Mouse (Mus musculus) kidney, adult 11 months (tissue): Measurements from ENCODE around the gene Ndufaf7.

ENCODE experiments used
- DNase-seq: peaks from one replicate; pipeline ENCODE4 v3.0.0; 2022

Ndufaf7 gene

GRCm38 (mm10) chr17:78936466-78937228 lies at the start of gene Ndufaf7, which contains the start of gene Cebpz:
TSS of gene Ndufaf7 (plus strand) at chr17:78937136.
TSS of gene Cebpz (minus strand) at chr17:78937066.
- DNase-seq: peak; percentile 96

GRCm38 (mm10) chr17:78888554-78888953 lies 48.4 kb upstream of the Ndufaf7 start:
- DNase-seq: no peak

DNA sequence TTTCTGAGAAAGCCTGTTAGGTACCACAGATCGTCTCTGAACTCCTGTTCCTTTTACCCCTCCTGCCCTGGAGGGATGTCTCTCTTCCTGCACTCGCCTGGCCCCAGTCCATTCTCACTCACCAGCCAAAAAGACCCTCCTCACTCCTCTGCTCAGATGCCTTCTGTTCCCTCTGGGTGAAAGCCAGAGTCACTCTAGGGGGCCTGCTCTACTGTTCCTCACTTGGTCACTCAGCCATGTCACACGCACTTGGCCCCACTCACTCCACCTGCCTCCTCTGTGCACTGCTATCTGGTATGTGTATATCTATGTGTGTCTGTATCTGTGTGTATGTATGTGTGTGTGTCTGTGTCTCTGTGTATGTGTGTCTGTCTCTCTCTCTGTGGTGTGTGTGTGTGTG lies 47.8 kb upstream of the Ndufaf7 start:
- no peak for DNase-seq

DNA sequence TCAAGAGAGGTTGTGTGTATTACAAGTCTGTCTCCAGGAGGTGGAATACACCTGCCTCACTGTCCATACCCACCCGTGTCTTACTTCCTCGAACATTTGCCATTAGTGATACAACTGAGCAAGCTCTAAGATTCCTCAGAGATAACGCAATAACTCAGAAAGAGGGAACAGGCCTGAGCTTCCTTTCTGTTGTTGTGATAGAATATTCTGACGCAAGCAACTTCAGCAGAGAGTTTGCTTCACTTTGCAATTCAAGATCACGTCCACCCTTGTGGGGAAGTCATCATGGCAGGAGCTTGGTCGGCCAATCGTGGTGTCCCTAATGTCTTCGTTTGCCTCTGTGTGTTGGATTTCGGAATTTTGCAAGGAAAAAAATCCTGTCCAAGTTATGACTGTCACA lies 45.9 kb upstream of the Ndufaf7 start:
- DNase-seq: no peak

- no peak for DNase-seq
Observed at GRCm38 (mm10) chr17:78894991-78895390, 41.9 kb upstream of the Ndufaf7 start.

DNA sequence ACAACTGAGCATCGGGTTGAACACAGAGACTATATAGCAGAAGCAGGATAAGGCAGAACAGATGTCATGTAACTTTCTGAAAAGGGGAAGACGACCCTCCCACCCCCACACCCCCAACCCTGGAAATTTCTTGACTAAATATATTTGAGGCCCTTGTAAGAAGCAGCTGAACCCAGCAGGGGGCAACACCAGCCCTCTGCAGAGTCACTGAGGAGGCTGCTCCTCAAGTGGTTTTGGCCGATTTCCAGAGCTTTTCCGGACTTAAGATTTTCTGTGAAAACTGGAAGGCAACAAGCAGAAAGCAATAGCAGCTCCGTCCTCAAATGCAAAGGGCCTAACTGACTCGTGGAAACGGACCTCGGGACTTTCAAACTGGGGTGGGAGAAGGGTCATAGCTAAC lies 41.5 kb upstream of the Ndufaf7 start:
- DNase-seq: peak; percentile 34

GRCm38 (mm10) chr17:78903158-78903557 lies 33.8 kb upstream of the Ndufaf7 start:
- DNase-seq: no peak

DNA sequence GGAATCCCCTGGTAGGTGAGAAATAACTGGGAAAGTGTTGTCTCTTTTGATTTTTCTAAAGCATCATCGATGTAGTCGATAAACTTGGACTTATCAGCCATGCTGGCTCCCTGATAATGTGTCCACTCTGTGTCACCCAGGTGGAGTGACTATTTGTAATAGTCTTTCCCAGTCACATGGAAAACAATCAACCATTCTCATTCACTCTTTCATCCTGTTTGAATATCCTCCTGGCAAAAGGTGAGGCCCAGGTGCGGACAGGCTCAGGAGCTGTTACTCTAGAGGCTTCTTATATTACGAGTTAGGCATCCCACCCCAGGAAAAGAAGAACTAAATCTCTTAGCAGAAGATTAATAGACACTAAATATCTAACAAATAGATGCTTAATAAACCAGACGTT lies 30.0 kb upstream of the Ndufaf7 start, which contains the start of gene Sult6b1:
TSS of gene Sult6b1 (minus strand) at position 101 of the 400 bp plus-strand sequence.
- no peak for DNase-seq

- no peak for DNase-seq
Observed at GRCm38 (mm10) chr17:78909374-78909773, 27.6 kb upstream of the Ndufaf7 start.

GRCm38 (mm10) chr17:78912861-78913281 lies 24.1 kb upstream of the Ndufaf7 start:
- no peak for DNase-seq

DNA sequence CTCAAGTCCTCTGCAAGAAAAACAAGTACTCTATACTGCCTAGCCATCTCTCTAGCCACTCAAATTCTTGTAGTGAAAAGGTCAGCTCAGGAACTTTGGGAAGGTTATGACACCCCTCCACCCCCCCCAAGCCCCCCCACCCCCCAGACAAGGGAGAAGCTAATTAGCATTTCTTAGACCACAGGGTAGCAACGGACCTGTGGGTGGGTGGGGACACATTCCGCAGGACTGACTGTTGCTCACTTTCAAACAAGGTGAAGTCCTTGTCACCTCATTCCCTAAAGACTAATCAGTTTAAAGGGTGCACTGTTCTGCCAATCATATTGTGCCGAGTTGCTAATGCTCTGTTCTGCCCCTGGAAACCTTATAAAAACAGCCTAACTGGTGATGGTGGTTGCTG lies 23.0 kb upstream of the Ndufaf7 start:
- DNase-seq: no peak

DNA sequence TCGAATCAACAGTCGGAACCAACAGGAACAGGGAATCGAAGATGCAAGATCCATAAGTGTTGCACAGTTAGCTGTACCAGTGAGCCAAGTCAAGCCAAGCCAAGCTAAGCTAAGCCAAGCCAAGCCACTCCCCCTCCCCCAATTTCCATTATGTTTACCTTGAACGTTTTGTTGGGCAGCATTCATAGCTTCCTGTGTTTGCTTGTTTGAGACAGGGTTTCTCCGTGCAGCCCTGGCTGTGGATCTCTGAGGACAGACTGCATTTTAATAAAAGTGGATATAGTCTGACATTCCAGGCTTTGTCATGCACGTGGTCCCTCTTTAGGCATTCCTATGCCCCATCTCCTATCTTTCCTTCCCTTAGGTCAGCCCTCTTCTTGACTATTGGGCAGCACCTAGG lies 21.2 kb upstream of the Ndufaf7 start:
- no peak for DNase-seq

DNA sequence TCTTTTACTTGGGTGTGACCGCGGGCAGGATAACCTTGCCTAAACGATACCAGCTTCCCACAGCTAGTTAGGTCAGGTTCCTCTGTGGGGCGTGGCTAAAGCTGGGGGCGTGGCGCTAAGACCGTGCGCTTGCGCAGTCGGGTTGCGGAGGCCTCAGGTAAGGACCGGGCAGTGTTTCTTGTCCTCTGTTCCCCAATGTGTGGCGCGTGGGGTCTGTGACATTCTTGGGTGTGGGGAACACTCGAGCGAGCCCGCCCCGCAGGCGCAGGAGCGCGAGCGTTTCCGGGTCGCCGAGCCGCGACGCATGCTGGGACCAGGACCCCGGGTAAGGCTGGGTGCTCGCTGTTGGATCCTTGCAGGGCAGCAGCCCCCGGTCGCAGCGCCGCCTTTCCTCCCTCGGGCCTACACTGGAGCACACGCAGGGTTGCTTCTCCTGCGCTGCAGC lies 20.5 kb upstream of the Ndufaf7 start, which contains the start of gene Cebpzos:
TSS of gene Cebpzos (plus strand) at position 132 of the 445 bp plus-strand sequence.
- peak; percentile 94 for DNase-seq

DNA sequence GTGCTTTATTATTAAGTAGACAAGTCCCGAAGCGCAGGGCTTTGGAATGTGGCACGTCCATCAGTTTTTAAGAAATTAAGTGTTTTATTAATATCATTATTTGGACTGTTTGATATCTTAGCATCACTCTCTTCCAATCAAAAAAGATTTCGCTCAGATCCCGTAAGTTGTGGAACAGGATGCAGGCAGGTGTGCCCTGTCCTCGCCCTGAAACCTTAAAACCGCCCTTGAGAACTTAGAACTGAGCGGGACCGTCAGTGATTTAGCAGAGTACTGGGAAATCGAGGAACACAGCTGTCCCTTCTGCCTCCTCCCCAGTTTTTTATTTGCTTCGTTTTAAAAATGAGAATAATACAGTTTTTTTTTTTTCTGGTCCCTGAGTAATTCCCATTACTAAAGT lies 20.0 kb upstream of the Ndufaf7 start:
- no peak for DNase-seq

DNA sequence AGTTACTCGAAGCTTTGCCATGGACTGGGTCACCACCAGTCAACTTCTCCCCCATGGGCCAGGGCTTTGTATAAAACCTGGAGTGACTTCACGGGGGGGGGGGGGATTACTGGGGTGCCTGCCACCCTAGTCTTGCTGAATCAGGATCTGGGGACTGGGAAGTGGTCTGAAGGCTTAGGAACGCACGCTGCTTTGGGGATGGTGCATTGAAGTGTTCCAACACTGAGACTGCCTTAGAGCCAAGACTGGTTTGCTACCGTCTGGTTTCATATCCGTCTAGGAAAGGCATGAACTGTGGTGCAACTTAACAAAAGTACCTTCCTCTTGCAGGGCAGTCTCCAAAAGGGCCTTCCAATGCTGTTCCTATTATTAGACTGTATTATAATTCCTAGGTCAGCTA lies 19.2 kb upstream of the Ndufaf7 start:
- no peak for DNase-seq

- no peak for DNase-seq
Observed at GRCm38 (mm10) chr17:78935857-78936256, 1.1 kb upstream of the Ndufaf7 start.

DNA sequence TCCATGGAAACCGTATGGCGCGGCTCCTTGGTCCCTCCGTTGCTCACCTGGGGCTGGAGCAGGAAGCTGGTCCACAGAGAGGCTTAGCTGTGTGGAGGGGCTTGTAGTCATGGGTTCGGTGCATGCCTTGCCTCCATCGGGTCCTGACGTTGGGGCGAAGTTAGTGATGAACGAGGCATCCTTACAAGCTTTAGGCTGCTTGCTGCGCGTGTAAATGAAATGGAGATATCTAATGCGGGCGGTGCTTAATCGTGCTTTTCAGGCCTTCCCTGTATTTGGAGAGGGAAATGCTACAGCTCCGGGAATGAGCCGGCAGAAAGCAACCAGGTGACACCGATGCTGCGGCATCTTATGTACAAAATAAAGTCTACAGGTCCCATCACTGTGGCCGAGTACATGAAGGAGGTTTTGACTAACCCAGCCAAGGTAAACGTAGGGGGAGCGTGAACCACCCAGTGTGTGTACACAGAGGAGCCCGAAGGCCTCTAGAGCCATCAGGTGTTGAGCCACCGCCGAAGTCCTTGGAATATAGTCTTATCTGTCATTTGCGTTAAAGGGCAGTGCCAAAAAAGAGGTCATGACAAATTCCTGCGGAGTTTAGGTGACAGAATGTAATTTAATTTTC lies 405 bp downstream of the Ndufaf7 start:
- DNase-seq: no peak

DNA sequence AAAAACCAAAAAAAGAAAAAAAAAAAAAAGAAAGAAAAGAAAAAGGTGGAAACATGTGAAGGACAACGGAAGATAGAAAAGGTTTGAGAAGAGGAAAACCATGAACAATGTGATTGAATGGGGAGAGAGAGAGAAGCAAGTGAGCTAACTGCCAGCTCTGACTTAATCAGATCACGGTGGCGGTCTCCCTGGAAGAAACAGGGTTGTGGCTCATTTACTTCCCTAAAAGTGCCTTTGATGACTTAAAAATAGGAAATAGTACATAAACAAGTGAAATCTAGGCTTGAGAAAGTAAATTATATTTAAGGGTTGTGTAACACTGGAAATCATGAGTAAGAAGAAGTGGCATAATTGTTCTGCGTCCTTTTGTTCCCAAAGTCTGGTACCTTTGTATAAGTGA lies 2.0 kb downstream of the Ndufaf7 start:
- DNase-seq: no peak

DNA sequence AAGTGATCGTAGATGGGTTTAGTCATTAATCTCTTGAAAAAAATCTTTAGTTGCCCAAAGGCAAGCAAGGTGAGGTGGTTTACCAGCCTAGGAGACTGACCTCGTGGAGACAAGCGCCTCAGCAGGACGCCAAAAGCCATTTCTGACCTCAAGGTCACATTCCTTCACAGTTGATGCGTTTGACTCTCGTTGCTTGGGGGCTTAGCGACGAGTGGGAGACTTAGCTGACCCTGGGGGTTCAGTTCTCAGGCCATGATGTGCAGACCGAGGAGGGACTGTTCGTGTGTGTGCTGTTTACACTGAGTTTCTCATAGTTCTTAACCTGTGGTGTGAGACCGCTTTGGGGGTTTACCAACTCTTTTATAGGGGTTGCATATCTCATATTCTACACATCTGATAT lies 5.6 kb downstream of the Ndufaf7 start:
- DNase-seq: no peak

GRCm38 (mm10) chr17:78951225-78951624 lies 14.3 kb downstream of the Ndufaf7 start:
- DNase-seq: no peak

GRCm38 (mm10) chr17:78952070-78952469 lies 15.1 kb downstream of the Ndufaf7 start:
- no peak for DNase-seq

DNA sequence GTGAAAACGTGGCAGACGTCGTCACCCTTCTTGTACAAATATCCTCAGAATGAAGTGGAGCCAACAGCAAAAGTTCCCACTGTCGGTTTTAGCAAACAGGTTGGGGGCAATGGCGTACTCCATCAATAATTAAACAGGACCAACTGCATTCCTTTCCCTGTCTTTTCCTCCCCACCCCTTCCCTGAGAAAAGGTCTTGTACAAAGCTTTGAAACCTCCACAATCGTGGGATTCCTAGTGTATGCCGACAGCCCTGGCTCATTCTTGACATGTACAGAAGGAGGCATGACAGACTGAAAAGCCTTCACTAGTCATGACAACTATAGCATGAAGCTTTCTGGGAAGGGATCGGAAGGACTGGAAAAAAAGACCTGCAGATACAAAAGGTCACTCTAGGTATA lies 16.3 kb downstream of the Ndufaf7 start:
- DNase-seq: no peak

DNA sequence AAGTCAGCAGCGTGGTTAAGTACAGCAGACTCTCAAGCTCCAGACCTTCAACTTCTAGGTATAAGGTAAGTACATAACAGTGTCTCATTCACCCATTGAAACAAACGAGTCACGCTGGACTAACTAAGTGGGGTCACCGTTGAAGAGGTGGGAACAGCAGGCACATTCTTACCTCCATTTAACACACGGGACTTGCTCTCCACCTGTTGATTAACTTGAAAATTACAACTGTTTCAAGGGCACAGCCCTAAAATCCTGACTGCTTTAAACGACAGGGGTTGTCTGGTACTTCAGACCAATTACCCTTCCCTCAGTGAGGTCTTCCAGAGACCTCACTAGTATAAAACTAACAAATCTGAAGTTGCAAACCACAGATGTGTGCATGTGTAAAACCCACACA lies 22.5 kb downstream of the Ndufaf7 start:
- no peak for DNase-seq

GRCm38 (mm10) chr17:78964387-78964786 lies 27.5 kb downstream of the Ndufaf7 start:
- DNase-seq: no peak
